Mouse (Mus musculus) G1E (cell line): ENCODE data around the gene Slc22a17.

Source experiments
- CTCF ChIP-seq: IDR thresholded peaks from 2 replicates; pipeline ENCODE4 v1.5.1; 2012; ENCODE audit warnings: low read depth, low read length, inconsistent platforms, mixed read lengths
- GATA1 ChIP-seq: IDR thresholded peaks from 2 replicates; pipeline ENCODE4 v1.6.1; 2012; ENCODE audit warnings: borderline replicate concordance, low read length, inconsistent platforms, mixed read lengths

GRCm38 (mm10) chr14:54941024-54941978 lies 28.4 kb upstream of the Slc22a17 start:
- TF ChIP-seq CTCF (no peak), GATA1 (no peak)
